Mouse (Mus musculus): Measurements from ENCODE around the gene Arhgef18. TPM values are rescaled to one million over a fixed set of nuclear protein-coding genes. Genes with fewer than 3 reads are reported as not detected.

The Arhgef18 gene
- polyA plus RNA-seq, 1 experiment: not detected

DNA sequence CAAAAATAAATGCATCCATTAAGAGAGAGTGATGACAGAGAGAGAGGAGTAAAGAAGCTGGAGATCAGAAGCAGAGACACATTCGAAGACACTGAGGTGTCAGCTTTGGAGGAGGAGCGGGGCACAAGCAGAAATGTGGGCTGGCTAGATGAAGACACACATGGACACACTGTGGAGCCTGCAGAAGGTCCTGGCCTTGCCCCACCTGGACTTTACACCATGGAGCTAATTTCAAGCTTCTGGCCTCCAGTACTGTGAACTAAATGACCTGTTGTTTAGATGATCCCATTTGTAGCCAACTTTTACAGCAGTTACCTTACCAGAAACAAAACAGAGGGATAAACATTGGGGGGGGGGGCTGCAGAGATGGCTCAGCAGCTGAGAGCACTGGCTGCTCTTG lies 70.4 kb downstream of the Arhgef18 start:
- H3K4me3 ChIP-seq (ENCODE audit: insufficient read depth, low read depth, low read length): no peak overlapping the region
- H3K27ac ChIP-seq (ENCODE audit: insufficient read depth, low read depth, low read length): no peak overlapping the region
- 87% methylated on average over 2 of the region's 2 CpGs for WGBS
- H3K4me1 ChIP-seq (ENCODE audit: control insufficient read depth, insufficient read depth, low read length): no peaks in the 10 kb centered on the region
- TF ChIP-seq POLR2A (IDR thresholded peaks at IDR 0.05; ENCODE audit: insufficient read depth, low read depth, low read length) (no peak), CTCF (IDR thresholded peaks at IDR 0.05; ENCODE audit: insufficient read depth, low read depth, low read length) (no peak)

DNA sequence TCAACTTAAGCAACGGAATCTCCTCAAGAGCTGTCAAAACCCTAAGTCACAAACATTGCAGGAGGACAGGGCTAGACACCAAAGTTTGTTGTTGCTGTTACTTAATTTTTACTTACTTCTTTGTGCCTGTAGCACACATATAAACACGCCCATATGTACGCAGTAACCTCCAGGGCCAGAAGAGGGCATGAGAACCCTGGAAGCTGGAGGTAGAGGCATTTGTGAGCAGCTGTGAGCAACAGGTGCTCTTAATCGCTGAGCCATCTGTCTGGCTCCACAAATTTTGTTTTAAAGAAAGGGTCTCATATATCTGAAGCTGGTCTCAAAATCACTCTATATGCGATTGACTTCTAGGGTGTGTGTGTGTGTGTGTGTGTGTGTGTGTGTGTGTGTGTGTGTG lies 71.5 kb downstream of the Arhgef18 start:
- TF ChIP-seq POLR2A (IDR thresholded peaks at IDR 0.05; ENCODE audit: insufficient read depth, low read depth, low read length) (no peak), CTCF (IDR thresholded peaks at IDR 0.05; ENCODE audit: insufficient read depth, low read depth, low read length) (no peak)
- WGBS: 54% methylated on average over 5 of the region's 5 CpGs
- no peak overlapping the region for H3K4me3 ChIP-seq (ENCODE audit: insufficient read depth, low read depth, low read length)
- no peak overlapping the region for H3K27ac ChIP-seq (ENCODE audit: insufficient read depth, low read depth, low read length)
- H3K4me1 ChIP-seq (ENCODE audit: control insufficient read depth, insufficient read depth, low read length): no peaks in the 10 kb centered on the region

DNA sequence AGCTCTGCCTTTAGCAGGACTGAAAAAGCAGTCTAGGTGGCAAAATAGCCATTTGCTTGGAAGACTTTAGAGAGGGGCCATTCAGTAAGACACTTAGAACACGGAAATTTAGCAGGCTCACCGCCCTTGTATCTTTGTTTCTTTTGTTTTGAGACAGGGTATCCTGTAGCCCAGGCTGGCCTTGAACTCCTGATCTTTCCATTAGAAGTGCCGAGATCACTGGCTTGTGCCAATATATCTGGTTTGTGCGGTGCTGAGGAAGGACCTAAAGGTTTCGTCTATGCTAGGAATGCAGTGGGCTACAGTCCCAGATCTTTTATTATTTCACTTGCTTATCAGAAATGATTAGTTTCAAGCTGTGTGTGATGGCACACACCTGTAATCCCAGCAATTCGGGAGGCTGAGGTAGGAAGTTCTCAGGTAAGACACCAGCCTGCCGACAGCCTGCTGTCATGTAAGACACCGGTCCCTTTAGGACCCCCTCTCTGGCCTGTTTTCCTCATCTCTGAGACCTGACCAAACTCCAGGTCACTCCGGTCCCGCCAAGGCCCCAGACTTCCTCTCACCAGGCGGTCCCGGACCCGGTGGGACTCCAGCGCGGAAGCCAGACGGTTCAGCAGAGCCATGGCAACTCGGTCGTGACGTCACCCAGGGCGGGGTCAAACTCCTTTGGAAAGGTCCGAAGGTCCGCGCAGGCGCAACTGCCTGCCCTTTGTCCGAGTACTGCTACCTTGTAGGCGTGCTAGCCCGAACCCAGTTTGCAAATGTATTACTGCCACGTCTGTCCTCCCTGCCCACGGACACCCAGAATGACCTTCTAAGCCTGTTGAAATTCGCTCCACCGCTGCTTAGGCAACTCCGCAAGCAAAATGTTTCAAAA lies 74.4 kb downstream of the Arhgef18 start, which contains the start of gene Pex11g:
Gene Pex11g (minus strand): TSS at position 675 of the 880 bp plus-strand sequence.
- peak within 1 kb of the TSS; percentile 68 for H3K4me3 ChIP-seq (ENCODE audit: insufficient read depth, low read depth, low read length)
- WGBS: 8% methylated on average over 32 of the region's 32 CpGs
- no peaks in the 10 kb centered on the region for H3K4me1 ChIP-seq (ENCODE audit: control insufficient read depth, insufficient read depth, low read length)
- no peak for TF ChIP-seq CTCF (IDR thresholded peaks at IDR 0.05; ENCODE audit: insufficient read depth, low read depth, low read length)
- TF ChIP-seq POLR2A (IDR thresholded peaks at IDR 0.05; ENCODE audit: insufficient read depth, low read depth, low read length): peak; percentile 54
- no peak within 1 kb of the TSS; the same call in 1 of the 2 replicates for H3K27ac ChIP-seq (ENCODE audit: insufficient read depth, low read depth, low read length)

DNA sequence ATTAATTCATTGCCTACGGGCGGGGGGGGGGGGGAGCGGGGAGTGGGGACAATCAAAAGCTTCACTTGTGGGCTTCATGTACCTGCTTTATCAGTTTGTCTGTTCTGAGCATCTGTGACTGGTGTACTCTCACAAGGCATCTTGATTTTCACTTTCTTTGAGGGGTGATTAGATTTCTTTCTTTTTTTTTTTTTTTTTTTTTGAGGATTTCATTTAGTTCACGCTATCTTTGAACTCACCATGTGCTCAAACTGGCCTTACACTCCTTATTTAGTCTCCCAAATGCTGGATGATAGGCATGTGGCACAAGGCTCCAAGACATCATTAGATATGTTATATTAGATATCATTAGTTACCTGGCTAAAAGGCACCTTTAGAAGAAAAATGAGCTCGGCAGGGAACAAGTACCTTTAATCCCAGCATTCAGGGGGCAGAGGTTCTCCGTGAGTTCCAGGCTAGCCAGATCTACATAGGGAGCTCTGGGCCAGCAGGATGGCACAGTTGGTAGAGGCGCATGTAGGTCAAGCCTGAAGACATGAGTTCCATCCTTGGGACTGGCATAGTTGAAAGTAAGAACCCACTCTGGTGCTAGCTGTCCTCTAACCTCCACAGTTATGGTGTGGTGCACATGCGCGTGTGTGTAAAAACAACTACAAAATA lies 75.2 kb downstream of the Arhgef18 start:
- TF ChIP-seq POLR2A (IDR thresholded peaks at IDR 0.05; ENCODE audit: insufficient read depth, low read depth, low read length) (no peak), CTCF (IDR thresholded peaks at IDR 0.05; ENCODE audit: insufficient read depth, low read depth, low read length) (no peak)
- H3K4me3 ChIP-seq (ENCODE audit: insufficient read depth, low read depth, low read length): peak overlapping the region; percentile 68
- no peak overlapping the region; the same call in 1 of the 2 replicates for H3K27ac ChIP-seq (ENCODE audit: insufficient read depth, low read depth, low read length)
- 51% methylated on average over 9 of the region's 9 CpGs for WGBS
- no peaks in the 10 kb centered on the region for H3K4me1 ChIP-seq (ENCODE audit: control insufficient read depth, insufficient read depth, low read length)

DNA sequence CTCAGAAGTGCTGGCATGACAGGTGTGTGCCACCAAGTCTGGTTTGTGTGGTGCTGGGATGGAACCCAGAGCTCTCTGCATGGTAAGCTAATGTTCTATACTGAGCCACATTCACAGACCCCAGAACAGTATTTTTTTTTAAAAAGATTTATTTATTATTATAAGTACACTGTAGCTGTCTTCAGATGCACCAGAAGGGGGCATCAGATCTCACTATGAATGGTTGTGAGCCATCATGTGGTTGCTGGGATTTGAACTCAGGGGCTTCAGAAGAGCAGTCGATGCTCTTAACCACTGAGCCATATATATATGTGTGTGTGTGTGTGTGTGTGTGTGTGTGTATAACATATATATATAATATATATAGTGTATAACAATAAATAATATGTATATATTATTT lies 76.0 kb downstream of the Arhgef18 start:
- 84% methylated on average over 1 of the region's 1 CpGs for WGBS
- H3K4me1 ChIP-seq (ENCODE audit: control insufficient read depth, insufficient read depth, low read length): no peaks in the 10 kb centered on the region
- no peak overlapping the region for H3K4me3 ChIP-seq (ENCODE audit: insufficient read depth, low read depth, low read length)
- no peak overlapping the region for H3K27ac ChIP-seq (ENCODE audit: insufficient read depth, low read depth, low read length)
- TF ChIP-seq POLR2A (IDR thresholded peaks at IDR 0.05; ENCODE audit: insufficient read depth, low read depth, low read length): no peak
- no peak for TF ChIP-seq CTCF (IDR thresholded peaks at IDR 0.05; ENCODE audit: insufficient read depth, low read depth, low read length)

DNA sequence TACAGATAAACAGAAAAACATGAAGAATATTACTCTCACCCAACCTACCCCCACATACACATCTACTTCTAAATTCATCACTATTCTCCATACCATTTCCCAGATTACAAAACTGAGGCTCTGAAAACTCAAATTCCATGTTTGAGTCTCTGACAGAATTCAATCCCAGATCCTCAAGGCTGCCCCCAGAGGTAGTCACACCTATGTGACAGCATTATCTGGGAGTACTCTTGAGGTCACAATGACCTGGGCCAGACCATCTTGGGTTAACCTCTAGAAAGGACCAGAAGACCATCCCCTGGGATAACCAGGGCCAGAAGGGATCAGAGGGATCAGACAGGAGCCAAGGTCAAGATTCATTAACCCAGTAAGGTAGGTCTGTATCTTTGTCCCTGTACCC lies 77.8 kb downstream of the Arhgef18 start, which contains the start of gene Tex45:
Gene Tex45 (plus strand): TSS at position 301 of the 400 bp plus-strand sequence.
- Histone ChIP-seq H3K4me1 (ENCODE audit: control insufficient read depth, insufficient read depth, low read length) (no peaks in the 10 kb centered on the region), H3K4me3 (ENCODE audit: insufficient read depth, low read depth, low read length) (no peak within 1 kb of the TSS), H3K27ac (ENCODE audit: insufficient read depth, low read depth, low read length) (no peak within 1 kb of the TSS)
- TF ChIP-seq POLR2A (IDR thresholded peaks at IDR 0.05; ENCODE audit: insufficient read depth, low read depth, low read length) (no peak), CTCF (IDR thresholded peaks at IDR 0.05; ENCODE audit: insufficient read depth, low read depth, low read length) (no peak)

DNA sequence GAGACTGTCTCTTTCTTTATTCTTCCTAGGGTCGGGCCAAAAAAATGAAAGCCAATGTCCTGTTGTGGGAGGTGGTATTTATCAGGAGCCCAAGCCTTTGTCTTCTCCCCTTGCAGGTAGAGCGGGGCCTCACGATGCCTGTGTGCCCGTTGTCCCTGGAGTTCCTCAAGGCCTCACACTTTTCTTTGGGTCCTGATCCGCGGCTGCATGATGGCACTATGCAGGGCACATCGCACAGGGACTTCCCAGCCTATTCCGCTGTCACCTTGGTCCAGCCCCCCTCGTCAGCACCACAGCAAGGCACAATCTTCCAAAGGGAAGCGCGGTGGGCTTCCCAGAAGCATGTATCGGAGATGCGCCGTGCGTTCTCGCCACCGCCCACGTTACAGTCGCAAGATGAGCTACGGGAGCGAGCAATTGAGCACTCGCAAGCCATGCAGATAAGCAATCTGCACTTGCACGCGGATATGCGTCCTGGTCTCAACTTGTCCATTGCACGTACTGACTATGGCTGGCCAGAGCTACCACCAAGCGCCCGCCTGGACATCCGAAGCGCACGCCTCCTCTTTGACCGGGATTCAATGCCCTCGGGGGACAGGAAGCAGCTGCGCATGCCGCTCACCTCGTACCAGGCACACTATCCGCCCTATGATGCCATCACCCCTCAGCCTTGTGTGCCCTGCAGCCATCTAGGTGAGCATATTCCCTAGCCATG lies 83.1 kb downstream of the Arhgef18 start:
- peak overlapping the region; percentile 37 for H3K4me3 ChIP-seq (ENCODE audit: insufficient read depth, low read depth, low read length)
- H3K4me1 ChIP-seq (ENCODE audit: control insufficient read depth, insufficient read depth, low read length): peaks cover 7% of the 10 kb centered on the region; the same call in 1 of the 2 replicates
- H3K27ac ChIP-seq (ENCODE audit: insufficient read depth, low read depth, low read length): no peak overlapping the region
- 25% methylated on average over 37 of the region's 37 CpGs for WGBS
- TF ChIP-seq POLR2A (IDR thresholded peaks at IDR 0.05; ENCODE audit: insufficient read depth, low read depth, low read length) (no peak), CTCF (IDR thresholded peaks at IDR 0.05; ENCODE audit: insufficient read depth, low read depth, low read length) (no peak)

DNA sequence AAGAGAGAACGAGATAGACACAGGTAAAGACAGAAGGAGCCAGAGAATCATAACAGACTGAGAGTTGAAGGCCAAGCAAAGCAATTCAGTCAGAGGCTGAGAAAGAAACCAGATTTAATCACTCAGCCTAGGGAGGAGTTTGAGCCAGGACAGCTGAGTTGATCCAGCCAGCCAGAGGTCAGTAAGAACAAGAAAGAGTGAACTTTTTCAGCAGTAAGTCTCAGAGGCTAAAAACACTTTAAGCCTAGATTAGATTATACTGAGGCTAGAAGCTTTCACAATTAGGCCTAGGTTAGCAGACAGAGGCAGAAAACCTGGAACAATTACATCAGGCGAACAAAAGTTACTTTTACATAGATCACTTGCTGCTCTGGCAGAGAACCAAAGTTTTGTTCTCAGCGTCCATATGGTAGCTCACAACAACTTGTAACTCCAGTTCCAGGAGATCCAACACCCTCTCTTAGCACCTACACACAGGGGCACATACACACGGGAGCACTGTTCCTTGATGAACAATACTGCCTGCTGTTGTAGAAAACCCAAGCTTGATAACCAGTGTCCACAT lies 87.5 kb downstream of the Arhgef18 start:
- Histone ChIP-seq H3K4me1 (ENCODE audit: control insufficient read depth, insufficient read depth, low read length) (peaks cover 7% of the 10 kb centered on the region; the same call in 1 of the 2 replicates), H3K27ac (ENCODE audit: insufficient read depth, low read depth, low read length) (no peak overlapping the region), H3K4me3 (ENCODE audit: insufficient read depth, low read depth, low read length) (no peak overlapping the region)
- no peak for TF ChIP-seq POLR2A (IDR thresholded peaks at IDR 0.05; ENCODE audit: insufficient read depth, low read depth, low read length)
- no peak for TF ChIP-seq CTCF (IDR thresholded peaks at IDR 0.05; ENCODE audit: insufficient read depth, low read depth, low read length)
- WGBS: 68% methylated on average over 4 of the region's 4 CpGs
